ENCODE assay signal across 10 mouse cellular contexts in genomic region chr1:174466240-174466639, GRCm38 (mm10). TPM values are rescaled to one million over a fixed set of nuclear protein-coding genes. Genes with fewer than 3 reads are reported as not detected.
DNase-seq lines count a peak whose midpoint lies in the region; ATAC-seq and TF ChIP-seq lines count a peak whose summit lies in the region.
"Had no signal": no experiment of that assay in that cellular context is flagged by ENCODE, and none has a peak within 500 bp of the region (broad histone marks: within the 10 kb centered on the region; RNA-seq: fewer than 3 reads in every experiment).

No protein-coding gene starts in this region.

- 34% methylated on average over 2 of the region's 2 CpGs for WGBS in hindbrain, postnatal 0 days
- WGBS in hindbrain, embryonic 12.5 days: 41% methylated on average over 2 of the region's 2 CpGs

- no peak for ATAC-seq in hindbrain, postnatal 0 days
- ATAC-seq in hindbrain, embryonic 12.5 days (ENCODE audit: low FRiP score): no peak

- DNase-seq in hindbrain, postnatal 0 days (ENCODE audit: low spot score): peak; percentile 73
- DNase-seq in thymus, postnatal 0 days (ENCODE audit: low spot score): peak; percentile 14
- no peak for DNase-seq in thymus, postnatal 10 days (ENCODE audit: low spot score in 2 of 2)
- DNase-seq in embryo, embryonic 11.5 days (ENCODE audit: low read depth, low spot score): peak; percentile 7
- DNase-seq in spleen, postnatal 10 days (ENCODE audit: low spot score in 2 of 2): no peak
- DNase-seq in neural tube, embryonic 10.5 days (ENCODE audit: extremely low spot score, low spot score): no peak
- DNase-seq in ovary, postnatal 10 days (ENCODE audit: low spot score): no peak

- H3K4me1 ChIP-seq in hindbrain, postnatal 0 days (ENCODE audit: insufficient read depth, low read length): no peaks in the 10 kb centered on the region
- no peaks in the 10 kb centered on the region for H3K4me1 ChIP-seq in hindbrain, embryonic 12.5 days
- H3K4me1 ChIP-seq: heart, embryonic 15.5 days had no signal

- H3K4me3 ChIP-seq in hindbrain, postnatal 0 days (ENCODE audit: low read length): no peak overlapping the region
- H3K4me3 ChIP-seq in hindbrain, embryonic 12.5 days: no peak overlapping the region
- H3K4me3 ChIP-seq: heart, embryonic 15.5 days had no signal

- no peak overlapping the region for H3K27ac ChIP-seq in hindbrain, postnatal 0 days
- no peak overlapping the region for H3K27ac ChIP-seq in hindbrain, embryonic 12.5 days
- H3K27ac ChIP-seq: heart, embryonic 15.5 days had no signal

- no peak overlapping the region for H3K9ac ChIP-seq in hindbrain, postnatal 0 days (replicated peaks; ENCODE audit: low read length)
- no peak overlapping the region for H3K9ac ChIP-seq in hindbrain, embryonic 12.5 days
- H3K9ac ChIP-seq: heart, embryonic 15.5 days had no signal

- H3K36me3 ChIP-seq in hindbrain, postnatal 0 days (ENCODE audit: insufficient read depth, low read length): no peaks in the 10 kb centered on the region
- no peaks in the 10 kb centered on the region for H3K36me3 ChIP-seq in hindbrain, embryonic 12.5 days
- H3K36me3 ChIP-seq: heart, embryonic 15.5 days had no signal

- no peaks in the 10 kb centered on the region for H3K27me3 ChIP-seq in hindbrain, postnatal 0 days (ENCODE audit: insufficient read depth, low read length)
- 0 out of 2 replicates have a peak, but pooled peaks cover 4% of the 10 kb centered on the region for H3K27me3 ChIP-seq in hindbrain, embryonic 12.5 days
- H3K27me3 ChIP-seq: heart, embryonic 15.5 days had no signal

- no peak overlapping the region for H3K4me2 ChIP-seq in hindbrain, postnatal 0 days (ENCODE audit: low read depth, low read length)
- no peak overlapping the region for H3K4me2 ChIP-seq in hindbrain, embryonic 12.5 days (replicated peaks)
- H3K4me2 ChIP-seq: heart, embryonic 15.5 days had no signal

- peak; percentile 74 for TF ChIP-seq CTCF in hindbrain, postnatal 0 days (IDR thresholded peaks at IDR 0.05; ENCODE audit: low read depth)

- H3K9me3 ChIP-seq in hindbrain, postnatal 0 days (ENCODE audit: low read length): no peaks in the 10 kb centered on the region
- H3K9me3 ChIP-seq in hindbrain, embryonic 12.5 days (replicated peaks): no peaks in the 10 kb centered on the region
- H3K9me3 ChIP-seq: heart, embryonic 15.5 days had no signal

RNA-seq across cellular contexts. Expression of gene Olfr220, which starts 24.4 kb away (rescaled TPM):
- total RNA-seq in hindbrain, postnatal 0 days (2014; rRNA removed): not detected in 2 replicates
- not detected in 2 replicates for polyA plus RNA-seq in hindbrain, postnatal 0 days (2015; fragmentation: Nextera tagmentation; extraction: Ambion mirVana)
- polyA plus RNA-seq in hindbrain, embryonic 12.5 days (2016; fragmentation: Nextera tagmentation; extraction: Ambion mirVana): not detected in 2 replicates
- not detected in 2 replicates for polyA plus RNA-seq in thymus, postnatal 0 days (2015; fragmentation: Nextera tagmentation; extraction: Ambion mirVana)
- polyA plus RNA-seq: heart, embryonic 15.5 days; small intestine, adult 2 months had no signal

RNA-seq across cellular contexts. Expression of gene Fmn2, which starts 35.4 kb away (rescaled TPM):
- 18.8 and 20.8 TPM in 2 replicates for total RNA-seq in hindbrain, postnatal 0 days (2014; rRNA removed)
- polyA plus RNA-seq in hindbrain, postnatal 0 days (2015; fragmentation: Nextera tagmentation; extraction: Ambion mirVana): 6.8 and 7.8 TPM in 2 replicates
- 7.2 and 8.4 TPM in 2 replicates for polyA plus RNA-seq in hindbrain, embryonic 12.5 days (2016; fragmentation: Nextera tagmentation; extraction: Ambion mirVana)
- 0.08 and 0.25 TPM in 2 replicates for polyA plus RNA-seq in thymus, postnatal 0 days (2015; fragmentation: Nextera tagmentation; extraction: Ambion mirVana)

RNA-seq across cellular contexts. Expression of gene Olfr414, which starts 42.4 kb away (rescaled TPM):
- total RNA-seq in hindbrain, postnatal 0 days (2014; rRNA removed): not detected in 2 replicates
- polyA plus RNA-seq in hindbrain, postnatal 0 days (2015; fragmentation: Nextera tagmentation; extraction: Ambion mirVana): not detected in 2 replicates
- not detected in 2 replicates for polyA plus RNA-seq in hindbrain, embryonic 12.5 days (2016; fragmentation: Nextera tagmentation; extraction: Ambion mirVana)
- not detected in 2 replicates for polyA plus RNA-seq in thymus, postnatal 0 days (2015; fragmentation: Nextera tagmentation; extraction: Ambion mirVana)
- polyA plus RNA-seq: heart, embryonic 15.5 days; small intestine, adult 2 months had no signal

Comparison
In these comparisons a context has a peak if more than half of its experiments do, and no peak if none do; other contexts are left out.
1. DNase-seq: peak in hindbrain, postnatal 0 days (single experiment), thymus, postnatal 0 days (single experiment) and embryo, embryonic 11.5 days (single experiment); none in thymus, postnatal 10 days (0 of 2), spleen, postnatal 10 days (0 of 2), neural tube, embryonic 10.5 days (single experiment) and ovary, postnatal 10 days (single experiment).